Mouse (Mus musculus) adrenal gland, postnatal 4 days (tissue): Measurements from ENCODE around the gene Adad2. TPM values are rescaled to one million over a fixed set of nuclear protein-coding genes. Genes with fewer than 3 reads are reported as not detected.

Source experiments
- DNase-seq, 2 experiments: peaks; one replicate each; pipeline ENCODE4 v3.0.0; 2021 to 2022; ENCODE audit warnings: low spot score in 2 of 2, mixed read lengths in 2 of 2
- long read RNA-seq, 2 experiments: library from polyadenylated mRNA; stranded (forward); transcript quantifications; one replicate each; pipeline ENCODE4 v2.0.0; 2021
- total RNA-seq, 2 experiments: library from RNA; stranded (reverse); gene quantifications; 2 replicates each; pipeline ENCODE4 v1.2.3; 2021

Adad2 gene
- not detected for total RNA-seq
- long read RNA-seq, experiment 1 = 0 reads
- long read RNA-seq, experiment 2 = 0 reads

- no peak for DNase-seq
Measured at GRCm38 (mm10) chr8:119612471-119612870, at the start of gene Adad2. Adad2 (plus strand) TSS chr8:119612747.

GRCm38 (mm10) chr8:119563849-119564251, 48.7 kb upstream of the Adad2 start:
- DNase-seq = no peak

GRCm38 (mm10) chr8:119566367-119566766, 46.2 kb upstream of the Adad2 start:
- no peak for DNase-seq

GRCm38 (mm10) chr8:119568251-119568650, 44.3 kb upstream of the Adad2 start:
- no peak for DNase-seq

GRCm38 (mm10) chr8:119568951-119569350, 43.6 kb upstream of the Adad2 start:
- no peak for DNase-seq

- DNase-seq = no peak
Measured at GRCm38 (mm10) chr8:119569881-119570280, 42.7 kb upstream of the Adad2 start.

- DNase-seq = no peak
Measured at GRCm38 (mm10) chr8:119571135-119571534, 41.4 kb upstream of the Adad2 start.

- DNase-seq = no peak
Measured at GRCm38 (mm10) chr8:119572411-119572810, 40.1 kb upstream of the Adad2 start.

GRCm38 (mm10) chr8:119574437-119575365, 37.8 kb upstream of the Adad2 start, which contains the start of the genes Hsdl1 and Dnaaf1:
Hsdl1 (minus strand) TSS chr8:119575183.
Dnaaf1 (plus strand) TSS chr8:119575235.
- DNase-seq = peak; percentile 93 to 99

GRCm38 (mm10) chr8:119575366-119575726, 37.2 kb upstream of the Adad2 start:
- no peak for DNase-seq

- DNase-seq = no peak
Measured at GRCm38 (mm10) chr8:119579096-119579495, 33.5 kb upstream of the Adad2 start.

GRCm38 (mm10) chr8:119580441-119581161, 31.9 kb upstream of the Adad2 start:
- DNase-seq = no peak

- no peak for DNase-seq
Measured at GRCm38 (mm10) chr8:119585901-119586300, 26.6 kb upstream of the Adad2 start.

GRCm38 (mm10) chr8:119588321-119588720, 24.2 kb upstream of the Adad2 start:
- DNase-seq = no peak

GRCm38 (mm10) chr8:119588844-119589243, 23.7 kb upstream of the Adad2 start:
- no peak for DNase-seq

GRCm38 (mm10) chr8:119590348-119590747, 22.2 kb upstream of the Adad2 start:
- no peak for DNase-seq

- no peak for DNase-seq
Measured at GRCm38 (mm10) chr8:119591456-119591855, 21.1 kb upstream of the Adad2 start.

GRCm38 (mm10) chr8:119603771-119604170, 8.8 kb upstream of the Adad2 start:
- no peak for DNase-seq

GRCm38 (mm10) chr8:119604398-119604803, 8.1 kb upstream of the Adad2 start:
- no peak for DNase-seq

- peak; percentile 76 to 85 for DNase-seq
Measured at GRCm38 (mm10) chr8:119604996-119605395, 7.6 kb upstream of the Adad2 start, which contains the start of gene Taf1c. Taf1c (minus strand) TSS chr8:119605222.

GRCm38 (mm10) chr8:119606224-119606623, 6.3 kb upstream of the Adad2 start:
- no peak for DNase-seq

GRCm38 (mm10) chr8:119615096-119615495, 2.5 kb downstream of the Adad2 start:
- DNase-seq = no peak
